Mouse (Mus musculus) CH12.LX (cell line): Measurements from ENCODE around the gene Uhrf1bp1. TPM values are rescaled to one million over a fixed set of nuclear protein-coding genes. Genes with fewer than 3 reads are reported as not detected.

Experiments used
- DNase-seq: peaks from one replicate; pipeline ENCODE4 v3.0.0-alpha.2; 2013; ENCODE audit errors: extremely low read depth
- H3K27ac ChIP-seq: 2 replicates; pipeline ENCODE4 v1.5.1; 2012; ENCODE audit warnings: low read depth, mild to moderate bottlenecking, control low read depth, moderate library complexity; ENCODE audit not compliant: insufficient read depth
- H3K27me3 ChIP-seq: replicated peaks from 2 replicates; pipeline ENCODE3; 2012; ENCODE audit warnings: inconsistent platforms
- H3K36me3 ChIP-seq, 2 experiments: replicated peaks in 1 of 2; 2 replicates each; pipeline versions ENCODE3 to v1.6.1; 2012; ENCODE audit warnings: inconsistent platforms in 1 of 2, low read length in 1 of 2, mild to moderate bottlenecking in 1 of 2, mixed read lengths in 1 of 2, moderate library complexity in 1 of 2; ENCODE audit not compliant: control insufficient read depth in 1 of 2, insufficient read depth in 1 of 2
- H3K4me1 ChIP-seq, 2 experiments: 2 replicates each; pipeline ENCODE4 v1.6.1; 2012; ENCODE audit warnings: inconsistent platforms in 1 of 2, moderate library complexity in 1 of 2; ENCODE audit not compliant: insufficient read depth in 2 of 2, control insufficient read depth in 1 of 2
- H3K4me2 ChIP-seq: 2 replicates; pipeline ENCODE4 v1.6.1; 2012; ENCODE audit warnings: low read depth, mild to moderate bottlenecking, control low read depth; ENCODE audit not compliant: poor library complexity, insufficient read depth, severe bottlenecking
- H3K4me3 ChIP-seq, 3 experiments: fragments of 150-350 bp in 1 of 3; sonication (generic) in 1 of 3; replicated peaks in 1 of 3; 2 replicates each; pipeline versions ENCODE3 to v1.5.1; 2011 to 2012; ENCODE audit warnings: low read depth in 2 of 3, low read length in 2 of 3, mild to moderate bottlenecking in 2 of 3, moderate library complexity in 2 of 3, control low read depth in 1 of 3, improper control_type of control experiment in 1 of 3, inconsistent platforms in 1 of 3, mixed read lengths in 1 of 3; ENCODE audit not compliant: poor library complexity in 1 of 3
- H3K79me2 ChIP-seq: replicated peaks from 2 replicates; pipeline ENCODE4 v1.6.1; 2012; ENCODE audit warnings: mild to moderate bottlenecking, moderate library complexity; ENCODE audit not compliant: control insufficient read depth, poor library complexity, insufficient read depth, severe bottlenecking; ENCODE audit errors: extremely low read depth
- H3K9ac ChIP-seq: 2 replicates; pipeline ENCODE4 v1.6.1; 2012; ENCODE audit warnings: low read depth, mild to moderate bottlenecking, control low read depth, moderate library complexity; ENCODE audit not compliant: insufficient read depth
- H3K9me3 ChIP-seq: replicated peaks from 2 replicates; pipeline ENCODE3; 2012; ENCODE audit warnings: low read length, inconsistent platforms, mixed read lengths
- CHD1 ChIP-seq: IDR thresholded peaks from 2 replicates; pipeline ENCODE4 v1.6.1; 2012; ENCODE audit warnings: low read depth, low read length, improper control_type of control experiment, inconsistent platforms
- CTCF ChIP-seq, 2 experiments: IDR thresholded peaks in 1 of 2; conservative IDR thresholded peaks in 1 of 2; 2 replicates each; pipeline ENCODE4 v1.5.1; 2011 to 2012; ENCODE audit warnings: low read depth in 2 of 2, low read length in 2 of 2, improper control_type of control experiment in 1 of 2, inconsistent platforms in 1 of 2, mild to moderate bottlenecking in 1 of 2, moderate library complexity in 1 of 2
- E2F4 ChIP-seq: IDR thresholded peaks from 2 replicates; pipeline ENCODE4 v1.6.1; 2011; ENCODE audit warnings: low read depth, low read length, improper control_type of control experiment; ENCODE audit not compliant: insufficient replicate concordance
- ELF1 ChIP-seq: IDR thresholded peaks from 2 replicates; pipeline ENCODE4 v1.6.1; 2014; ENCODE audit warnings: low read depth, mild to moderate bottlenecking, inconsistent platforms, low read length, improper control_type of control experiment
- ETS1 ChIP-seq: conservative IDR thresholded peaks from 2 replicates; pipeline ENCODE4 v1.6.1; 2012; ENCODE audit warnings: low read depth, mild to moderate bottlenecking, inconsistent platforms, low read length, improper control_type of control experiment, moderate library complexity
- GABPA ChIP-seq: IDR thresholded peaks from 2 replicates; pipeline ENCODE4 v1.6.1; 2012; ENCODE audit warnings: low read depth, low read length, improper control_type of control experiment, inconsistent platforms; ENCODE audit not compliant: insufficient replicate concordance
- HCFC1 ChIP-seq: IDR thresholded peaks from 2 replicates; pipeline ENCODE4 v1.6.1; 2012; ENCODE audit warnings: low read depth, mild to moderate bottlenecking, inconsistent platforms, low read length, improper control_type of control experiment
- IRF4 ChIP-seq: IDR thresholded peaks from 2 replicates; pipeline ENCODE4 v1.6.1; 2014; ENCODE audit warnings: low read depth, mild to moderate bottlenecking, inconsistent platforms, low read length, improper control_type of control experiment
- JUN ChIP-seq: IDR thresholded peaks from 2 replicates; pipeline ENCODE4 v1.6.1; 2011; ENCODE audit warnings: low read depth, mild to moderate bottlenecking, low read length, improper control_type of control experiment, moderate library complexity; ENCODE audit not compliant: insufficient read depth
- JUND ChIP-seq: conservative IDR thresholded peaks from 2 replicates; pipeline ENCODE4 v1.6.1; 2011; ENCODE audit warnings: low read depth, low read length, improper control_type of control experiment
- KAT2A ChIP-seq: IDR thresholded peaks from 2 replicates; pipeline ENCODE4 v1.6.1; 2012; ENCODE audit warnings: low read length, improper control_type of control experiment, inconsistent platforms; ENCODE audit not compliant: insufficient replicate concordance
- MAZ ChIP-seq: IDR thresholded peaks from 2 replicates; pipeline ENCODE4 v1.6.1; 2012; ENCODE audit warnings: low read depth, mild to moderate bottlenecking, inconsistent platforms, low read length, improper control_type of control experiment, moderate library complexity
- MXI1 ChIP-seq: IDR thresholded peaks from 2 replicates; pipeline ENCODE4 v1.6.1; 2011; ENCODE audit warnings: mild to moderate bottlenecking, low read depth, low read length, improper control_type of control experiment
- MYC ChIP-seq: IDR thresholded peaks from 2 replicates; pipeline ENCODE4 v1.6.1; 2011; ENCODE audit warnings: low read depth, mild to moderate bottlenecking, improper control_type of control experiment, low read length
- POLR2A ChIP-seq: IDR thresholded peaks from 2 replicates; pipeline ENCODE4 v1.6.1; 2011; ENCODE audit warnings: low read depth, mild to moderate bottlenecking, improper control_type of control experiment, low read length
- POLR2AphosphoS2 ChIP-seq: IDR thresholded peaks from 2 replicates; pipeline ENCODE4 v1.6.1; 2011; ENCODE audit warnings: low read depth, low read length, improper control_type of control experiment
- RCOR1 ChIP-seq: conservative IDR thresholded peaks from 2 replicates; pipeline ENCODE4 v1.6.1; 2012; ENCODE audit warnings: low read depth, mild to moderate bottlenecking, inconsistent platforms, low read length, improper control_type of control experiment
- SIN3A ChIP-seq: IDR thresholded peaks from 2 replicates; pipeline ENCODE4 v1.6.1; 2012; ENCODE audit warnings: low read length, improper control_type of control experiment, inconsistent platforms
- SMC3 ChIP-seq: IDR thresholded peaks from 2 replicates; pipeline ENCODE4 v1.6.1; 2011; ENCODE audit warnings: low read depth, low read length, improper control_type of control experiment
- TBP ChIP-seq: conservative IDR thresholded peaks from 2 replicates; pipeline ENCODE4 v1.6.1; 2011; ENCODE audit warnings: low read depth, low read length, improper control_type of control experiment
- TCF12 ChIP-seq: IDR thresholded peaks from 2 replicates; pipeline ENCODE4 v1.6.1; 2014; ENCODE audit warnings: low read depth, mild to moderate bottlenecking, inconsistent platforms, low read length, improper control_type of control experiment
- USF1 ChIP-seq: IDR thresholded peaks from 2 replicates; pipeline ENCODE4 v1.6.1; 2014; ENCODE audit warnings: low read depth, mild to moderate bottlenecking, inconsistent platforms, low read length, improper control_type of control experiment
- USF2 ChIP-seq: conservative IDR thresholded peaks from 2 replicates; pipeline ENCODE4 v1.6.1; 2011; ENCODE audit warnings: low read depth, low read length, improper control_type of control experiment
- ZMIZ1 ChIP-seq: IDR thresholded peaks from 2 replicates; pipeline ENCODE4 v1.6.1; 2012; ENCODE audit warnings: low read depth, mild to moderate bottlenecking, inconsistent platforms, low read length, improper control_type of control experiment
- ZNF384 ChIP-seq: IDR thresholded peaks from 2 replicates; pipeline ENCODE4 v1.6.1; 2012; ENCODE audit warnings: low read depth, low read length, improper control_type of control experiment, inconsistent platforms
- dilution Hi-C: fragments of 300-500 bp; cut with MboI; formaldehyde crosslinking; loops from 2 replicates; pipeline ENCODE4 v1.14.3; 2020; ENCODE audit warnings: low sequenced_read_pairs; ENCODE audit not compliant: extremely low pct_unique_long_range_greater_than_20kb, extremely low pct_ligation_motif_present
- in situ Hi-C: fragments of 300-500 bp; cut with MboI; formaldehyde crosslinking; loops from 3 replicates; pipeline ENCODE4 v1.14.3; 2019; ENCODE audit warnings: low sequenced_read_pairs, low pct_ligation_motif_present, low pct_unique_long_range_greater_than_20kb, mixed read lengths
- polyA plus RNA-seq: library from polyadenylated mRNA; unstranded; fragments of >175 nt; gene quantifications from 2 replicates; pipeline ENCODE4 v1.2.1, GENCODE M21; 2012; ENCODE audit warnings: low read depth; ENCODE audit not compliant: insufficient read length
- total RNA-seq, 2 experiments: library from RNA; depleted of rRNA; stranded (reverse); fragments of 300-350 nt in 1 of 2; fragments of >200 nt in 1 of 2; gene quantifications; 2 replicates each; pipeline ENCODE4 v1.2.3; 2012 to 2014

The Uhrf1bp1 gene
- total and polyA plus RNA-seq, 3 experiments: 6.0 to 13.6 (median 13.1) TPM

DNA sequence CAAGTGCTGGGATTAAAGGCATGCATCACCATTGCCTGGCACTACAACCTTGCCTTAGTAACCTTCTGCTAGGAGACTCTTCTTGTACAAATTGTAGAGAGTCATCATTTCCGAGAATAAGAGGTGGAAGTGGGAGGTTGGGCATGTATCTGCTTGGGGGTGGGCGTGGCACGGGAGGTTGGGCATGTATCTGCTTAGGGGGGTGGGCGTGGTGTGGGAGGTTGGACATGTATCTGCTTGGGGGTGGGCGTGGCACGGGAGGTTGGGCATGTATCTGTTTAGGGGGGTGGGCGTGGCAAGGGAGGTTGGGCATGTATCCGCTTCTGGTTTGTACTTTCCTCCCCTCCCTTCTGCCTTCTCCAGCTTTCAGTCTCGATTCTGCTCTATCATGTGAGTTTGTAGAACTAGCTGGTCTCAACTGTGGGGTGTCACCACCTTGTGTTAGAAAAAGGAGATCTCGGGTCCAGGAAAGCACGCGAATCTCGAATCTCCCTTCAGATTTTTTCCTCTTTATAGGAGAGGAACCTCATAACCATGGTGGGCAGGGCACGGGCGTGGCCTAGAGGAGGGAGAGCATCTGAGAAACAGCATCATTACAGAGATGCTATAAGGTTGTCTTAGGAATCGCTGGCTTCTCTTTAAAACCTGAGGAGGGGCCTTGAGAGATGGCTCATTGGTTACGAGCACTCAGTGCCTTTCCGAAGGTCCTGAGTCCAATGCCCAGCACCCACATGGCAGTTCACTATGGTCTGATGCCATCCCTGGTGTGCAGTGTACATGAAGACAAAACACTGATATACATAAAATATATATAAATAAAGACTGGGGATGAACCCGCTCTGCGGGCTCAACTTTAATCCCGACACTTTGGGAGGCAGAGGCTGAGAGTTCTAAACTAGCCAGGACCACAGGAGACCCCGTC is 30.0 kb upstream of the Uhrf1bp1 start (continued):
- TF ChIP-seq GABPA: no peak
- peak; percentile 78 for TF ChIP-seq TBP
- TF ChIP-seq HCFC1: peak; percentile 23
- TF ChIP-seq JUN: no peak
- no peak for TF ChIP-seq USF2
- peak; percentile 19; the same call in 1 of the 2 replicates for TF ChIP-seq SMC3
- peak; percentile 88 for TF ChIP-seq MXI1
- TF ChIP-seq USF1: no peak
- TF ChIP-seq SIN3A: peak; percentile 93
- peak; percentile 83 for TF ChIP-seq CHD1
- no peak for TF ChIP-seq POLR2AphosphoS2
- peak; percentile 16; the same call in 1 of the 2 replicates for TF ChIP-seq ZNF384
- peak; percentile 73; the same call in 1 of the 2 replicates for TF ChIP-seq ZMIZ1
- TF ChIP-seq E2F4: 0 out of 2 replicates have a peak, but pooled peaks have one; percentile 39
- peak in 1 of 2 experiments; percentile 33; a peak in 1 of 4 replicates for TF ChIP-seq CTCF (conservative IDR thresholded peaks at IDR 0.05 in 1 of 2, IDR thresholded peaks at IDR 0.05 in 1 of 2; ENCODE audit: low read depth in 2 of 2, low read length in 2 of 2)
- peak; percentile 94 for TF ChIP-seq MAZ
- peak; percentile 39; the same call in 1 of the 2 replicates for TF ChIP-seq ETS1
- TF ChIP-seq MYC: peak; percentile 72
- TF ChIP-seq JUND: no peak
- peak; percentile 64; the same call in 1 of the 2 replicates for TF ChIP-seq ELF1
- no peak; the same call in 1 of the 2 replicates for TF ChIP-seq RCOR1
- TF ChIP-seq, all 38 proteins: peak for 24

DNA sequence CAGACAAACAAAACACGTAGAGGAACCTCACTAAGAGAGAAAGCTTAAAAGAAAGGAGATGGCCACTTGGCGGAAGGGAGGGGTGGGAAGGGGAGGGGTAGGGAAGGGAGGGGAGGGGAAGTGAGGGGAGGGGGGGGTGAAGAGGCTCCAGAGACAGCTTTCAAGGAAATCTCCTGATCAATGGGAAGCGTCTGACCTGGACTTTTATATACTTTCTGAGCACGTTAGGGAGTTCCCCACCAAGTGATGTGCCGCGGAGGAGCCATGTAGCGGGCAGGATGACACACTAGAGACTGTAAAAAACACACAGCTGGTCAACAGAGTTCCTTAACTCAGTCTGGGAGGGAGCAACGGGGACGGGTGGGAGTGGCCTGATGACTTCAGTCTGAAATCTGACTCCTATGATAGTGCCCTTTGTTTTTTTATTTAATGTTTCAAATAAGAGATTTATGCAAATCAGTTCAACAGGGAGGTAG is 29.3 kb upstream of the Uhrf1bp1 start:
- Histone ChIP-seq H3K36me3 (no peaks in the 10 kb centered on the region), H3K9ac (peak overlapping the region; percentile 73), H3K27ac (peak overlapping the region; percentile 93), H3K27me3 (no peaks in the 10 kb centered on the region), H3K4me3 (peak overlapping the region; percentile 47 to 63 (median 61)), H3K9me3 (no peaks in the 10 kb centered on the region), H3K4me1 (peaks cover 7 to 30% of the 10 kb centered on the region in 2 experiments; a peak in 3 of 4 replicates), H3K79me2 (no peaks in the 10 kb centered on the region), H3K4me2 (peak overlapping the region; percentile 98)
- peak; percentile 86 for DNase-seq
- TF ChIP-seq TBP: peak; percentile 66
- TF ChIP-seq KAT2A: no peak
- TF ChIP-seq ZNF384: no peak; the same call in 1 of the 2 replicates
- TF ChIP-seq ELF1: 0 out of 2 replicates have a peak, but pooled peaks have one; percentile 39
- peak; percentile 65 for TF ChIP-seq POLR2A
- TF ChIP-seq IRF4: peak; percentile 15; the same call in 1 of the 2 replicates
- peak; percentile 62 for TF ChIP-seq ETS1
- TF ChIP-seq JUND: no peak
- peak; percentile 46; the same call in 1 of the 2 replicates for TF ChIP-seq TCF12
- TF ChIP-seq HCFC1: no peak; the same call in 1 of the 2 replicates
- dilution Hi-C loops (no loop called here), in situ Hi-C loops (no loop called here)
